Mouse (Mus musculus): ENCODE measurements around the gene Tmprss11g. TPM values are rescaled to one million over a fixed set of nuclear protein-coding genes. Genes with fewer than 3 reads are reported as not detected.

Tmprss11g gene
- total RNA-seq (2021) = not detected
- long read RNA-seq, experiment 1 = 0 reads
- long read RNA-seq, experiment 2 = 0 reads

DNA sequence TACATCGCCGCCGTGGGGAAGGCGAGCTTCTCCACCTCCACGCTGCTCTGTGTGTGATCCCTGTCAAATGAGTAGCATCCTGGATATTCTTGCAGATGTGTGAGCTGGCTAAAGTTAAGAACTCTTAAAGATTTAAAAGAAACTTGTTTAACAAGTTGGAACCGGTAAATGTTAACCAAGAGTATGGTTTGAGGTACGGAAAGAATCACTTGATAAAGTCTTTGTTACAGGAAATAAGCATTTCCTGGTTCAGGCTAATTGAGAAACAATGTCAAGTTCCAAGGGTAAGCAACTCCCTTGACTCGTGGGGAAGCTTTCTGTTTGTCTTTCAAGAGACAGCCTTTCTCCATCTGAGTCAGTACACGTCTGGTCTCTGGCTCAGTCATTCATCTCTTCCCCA, at the start of gene Tmprss11g:
Gene Tmprss11g, minus strand, starts transcription at position 101 of the 400 bp plus-strand sequence.
- no peak for DNase-seq
- intact Hi-C loops (cut with DNase I) = no loop called here

DNA sequence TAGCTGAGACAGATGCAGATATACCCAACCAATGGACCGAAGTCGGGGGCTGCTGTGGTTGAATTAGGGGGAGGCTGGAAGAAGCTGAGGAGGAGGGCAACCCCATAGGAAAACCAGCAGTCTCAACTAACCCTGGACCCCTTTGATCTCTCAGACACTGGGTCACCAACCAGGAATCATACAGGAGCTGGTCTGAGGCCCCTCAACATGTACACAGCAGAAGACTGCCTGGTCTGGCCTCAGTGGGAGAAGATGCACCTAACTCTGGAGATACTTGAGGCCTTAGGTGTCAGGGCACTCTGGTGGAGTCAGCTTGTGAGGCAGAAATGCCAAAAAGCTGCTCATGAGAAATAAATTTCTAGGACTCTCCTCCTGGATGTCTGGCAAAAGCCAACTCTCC, 28.3 kb upstream of the Tmprss11g start:
- intact Hi-C loops (cut with DNase I) = no loop called here
- DNase-seq = no peak

GRCm38 (mm10) chr5:86540601-86541000, 22.2 kb upstream of the Tmprss11g start:
- no peak for DNase-seq
- intact Hi-C loops (cut with DNase I) = no loop called here

- intact Hi-C loops (cut with DNase I) = no loop called here
- no peak for DNase-seq
Observed at GRCm38 (mm10) chr5:86528725-86529124, 10.3 kb upstream of the Tmprss11g start.

DNA sequence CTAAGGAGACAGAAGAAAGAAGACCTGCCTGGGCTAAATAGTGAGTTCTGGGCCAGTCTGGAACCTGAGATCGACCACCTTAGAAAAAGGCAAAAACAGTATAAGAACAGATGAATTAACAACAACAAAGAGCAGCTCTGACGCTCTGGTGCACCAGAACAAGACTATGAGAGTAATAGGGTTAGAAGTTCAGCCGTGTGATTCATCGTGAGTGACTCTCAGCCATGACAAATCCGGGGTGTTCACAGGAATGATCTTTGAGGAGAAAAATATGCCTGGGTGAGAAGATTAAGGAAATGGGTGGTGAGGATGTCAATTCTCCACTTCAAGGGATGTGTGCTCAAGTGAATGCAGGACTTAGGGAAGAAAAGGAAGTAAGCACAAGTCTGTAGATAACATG, 6.9 kb downstream of the Tmprss11g start:
- intact Hi-C loops (cut with DNase I) = no loop called here
- DNase-seq = no peak

DNA sequence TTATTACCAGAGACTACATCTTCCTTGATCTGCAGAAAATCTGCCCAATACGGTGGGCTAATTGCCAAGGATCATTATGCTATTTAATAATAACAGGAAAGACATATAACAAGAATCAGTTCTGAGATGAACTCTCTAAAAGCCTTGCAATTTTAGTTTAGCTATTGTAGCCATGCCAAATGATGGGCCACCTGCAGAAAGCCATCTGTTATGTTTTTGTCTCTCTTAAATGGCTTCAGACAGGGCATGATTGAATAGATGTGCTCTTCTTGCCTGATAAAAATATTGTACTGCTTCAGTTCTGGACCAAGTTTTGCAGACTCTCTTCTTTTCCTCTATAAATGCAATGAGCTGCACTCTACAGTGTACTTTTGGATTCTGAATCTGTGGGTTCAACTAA, 24.9 kb downstream of the Tmprss11g start:
- intact Hi-C loops (cut with DNase I) = no loop called here
- DNase-seq = no peak

GRCm38 (mm10) chr5:86482562-86482961, 35.8 kb downstream of the Tmprss11g start:
- intact Hi-C loops (cut with DNase I) = no loop called here

GRCm38 (mm10) chr5:86482031-86482430, 36.4 kb downstream of the Tmprss11g start:
- DNase-seq = no peak
- intact Hi-C loops (cut with DNase I) = no loop called here

More at GRCm38 (mm10) chr5:86482562-86482961, 35.8 kb downstream of the Tmprss11g start:
- DNase-seq = no peak

GRCm38 (mm10) chr5:86473859-86474258, 44.5 kb downstream of the Tmprss11g start:
- DNase-seq = no peak
- intact Hi-C loops (cut with DNase I) = no loop called here

DNA sequence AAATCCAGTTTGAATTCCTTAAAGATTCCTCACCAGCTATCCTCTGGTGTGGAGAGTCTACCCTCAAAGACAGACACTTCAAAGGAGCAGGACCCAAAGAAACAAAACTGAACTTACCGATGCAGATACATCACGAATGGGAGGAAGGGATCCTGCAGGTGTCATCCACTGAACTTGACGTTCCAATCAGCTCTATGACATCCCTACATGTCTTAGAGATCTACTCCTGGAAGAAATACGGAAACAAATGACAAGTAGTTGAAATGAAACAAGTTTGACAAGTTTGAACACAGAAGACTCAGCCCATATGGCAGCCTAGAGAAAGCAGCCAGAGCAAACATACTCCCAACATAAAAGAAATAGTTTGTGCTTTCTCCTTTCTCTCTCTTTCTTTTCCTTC, 49.5 kb downstream of the Tmprss11g start, which contains the start of gene Tmprss11a:
Gene Tmprss11a, minus strand, starts transcription at position 101 of the 400 bp plus-strand sequence.
- intact Hi-C loops (cut with DNase I) = no loop called here
- DNase-seq = no peak

GRCm38 (mm10) chr5:86439306-86439705, 79.1 kb downstream of the Tmprss11g start:
- intact Hi-C loops (cut with DNase I) = loop anchor here (10.0 kb wide), 1 partner anchor 245 kb away; no protein-coding TSS in a partner anchor
- no peak for DNase-seq

DNA sequence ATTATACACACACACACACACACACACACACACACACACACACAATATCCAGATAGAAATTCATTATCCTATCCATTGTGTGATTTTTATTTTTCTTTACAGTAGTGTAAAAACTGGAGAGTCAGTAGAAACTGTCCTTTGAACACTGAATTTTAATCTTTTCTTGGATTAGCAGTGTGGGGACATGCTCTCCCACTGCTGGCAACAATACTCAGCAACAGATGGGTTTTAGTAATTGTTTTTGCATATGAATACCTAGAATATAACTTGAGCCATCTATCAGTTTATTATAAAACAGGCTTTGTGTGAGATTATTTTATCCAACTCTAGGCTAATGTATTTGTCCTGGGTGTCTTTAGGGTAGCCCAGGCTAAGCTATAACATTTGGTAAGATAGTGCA, 79.9 kb downstream of the Tmprss11g start:
- intact Hi-C loops (cut with DNase I) = loop anchor here (10.0 kb wide), 1 partner anchor 246 kb away; no protein-coding TSS in a partner anchor

More for the DNA sequence above, 79.9 kb downstream of the Tmprss11g start:
- DNase-seq = no peak

Other genes starting within 250 kb of the Tmprss11g start
- not detected for gene Tmprss11c, start 229.3 kb downstream of the Tmprss11g start, total RNA-seq (2021)
- gene Tmprss11d, start 145.2 kb downstream of the Tmprss11g start, total RNA-seq (2021) = not detected
- not detected for gene Tmprss11a, start 49.6 kb downstream of the Tmprss11g start, total RNA-seq (2021)
- not detected for gene Tmprss11f, start 113.8 kb upstream of the Tmprss11g start, total RNA-seq (2021)
- not detected for gene Tmprss11b, start 157.8 kb upstream of the Tmprss11g start, total RNA-seq (2021)
- gene Tmprss11e, start 227.2 kb upstream of the Tmprss11g start, total RNA-seq (2021) = not detected